Mouse (Mus musculus) left cerebral cortex, adult 18-20 months (tissue): ENCODE data around the gene Rabggta. TPM values are rescaled to one million over a fixed set of nuclear protein-coding genes. Genes with fewer than 3 reads are reported as not detected.

Experiments
- DNase-seq, 2 experiments: peaks; one replicate each; pipeline ENCODE4 v3.0.0; 2021 to 2022; ENCODE audit warnings: low spot score in 2 of 2, mixed read lengths in 1 of 2
- long read RNA-seq, 2 experiments: library from polyadenylated mRNA; stranded (forward); transcript quantifications; one replicate each; pipeline ENCODE4 v2.0.0; 2021
- total RNA-seq, 2 experiments: library from RNA; stranded (reverse); gene quantifications; 2 replicates each; pipeline ENCODE4 v1.2.3; 2021

Rabggta gene
- total RNA-seq, result 10 to 100 TPM; 47.1 to 51.2 TPM
- long read RNA-seq, experiment 1, transcript Rabggta-202 (17 exons, 1,886 nt), result major isoform, 22 of 70 reads
- long read RNA-seq, experiment 1, transcript Rabggta-203 (16 exons, 2,547 nt), result minor isoform, 8 of 70 reads
- long read RNA-seq, experiment 1, partial matches to known transcripts, result 24 of 70 reads
- long read RNA-seq, experiment 1, other reads (novel, unspliced or antisense), result 14 of 70 reads
- long read RNA-seq, experiment 2, transcript Rabggta-202 (17 exons, 1,886 nt), result major isoform, 23 of 51 reads
- long read RNA-seq, experiment 2, transcript Rabggta-203 (16 exons, 2,547 nt), result minor isoform, 5 of 51 reads
- long read RNA-seq, experiment 2, partial matches to known transcripts, result 12 of 51 reads
- long read RNA-seq, experiment 2, other reads (novel, unspliced or antisense), result 9 of 51 reads

GRCm38 (mm10) chr14:55721700-55722437 lies at the start of gene Rabggta:
TSS of gene Rabggta (minus strand) at chr14:55722263.
- peak; percentile 92 to 94 for DNase-seq

- DNase-seq, result no peak
These were observed 47.1 kb upstream of the Rabggta start for GRCm38 (mm10) chr14:55769087-55769703.

GRCm38 (mm10) chr14:55768555-55768954 lies 46.5 kb upstream of the Rabggta start:
- no peak for DNase-seq

- DNase-seq, result peak in 1 of 2 experiments; percentile 42
These were observed 45.7 kb upstream of the Rabggta start for GRCm38 (mm10) chr14:55767519-55768414.

GRCm38 (mm10) chr14:55765696-55766095 lies 43.6 kb upstream of the Rabggta start, which contains the start of gene Ltb4r1:
TSS of gene Ltb4r1 (plus strand) at chr14:55765962.
- no peak for DNase-seq

- DNase-seq, result no peak
These were observed 41.1 kb upstream of the Rabggta start for GRCm38 (mm10) chr14:55763166-55763565.

GRCm38 (mm10) chr14:55762001-55762821 lies 40.1 kb upstream of the Rabggta start:
- DNase-seq, result peak in 1 of 2 experiments; percentile 30

GRCm38 (mm10) chr14:55761163-55761562 lies 39.1 kb upstream of the Rabggta start, which contains the start of gene Ltb4r2:
TSS of gene Ltb4r2 (plus strand) at chr14:55761428.
- DNase-seq, result no peak

GRCm38 (mm10) chr14:55760156-55760555 lies 38.1 kb upstream of the Rabggta start:
- peak; percentile 84 to 88 for DNase-seq

- DNase-seq, result peak; percentile 34 to 39
These were observed 36.3 kb upstream of the Rabggta start, which contains the start of gene Cideb for GRCm38 (mm10) chr14:55758363-55758784. TSS of gene Cideb (minus strand) at chr14:55758458.

- no peak for DNase-seq
These were observed 35.5 kb upstream of the Rabggta start for GRCm38 (mm10) chr14:55757566-55757965.

GRCm38 (mm10) chr14:55747051-55747847 lies 25.2 kb upstream of the Rabggta start:
- no peak for DNase-seq

- no peak for DNase-seq
These were observed 23.8 kb upstream of the Rabggta start for GRCm38 (mm10) chr14:55745861-55746237.

- peak; percentile 84 to 90 for DNase-seq
These were observed 23.3 kb upstream of the Rabggta start, which contains the start of the genes Dhrs1 and Nop9 for GRCm38 (mm10) chr14:55745180-55745860. TSS of gene Dhrs1 (minus strand) at chr14:55745690. TSS of gene Nop9 (plus strand) at chr14:55745693.

GRCm38 (mm10) chr14:55743711-55744110 lies 21.6 kb upstream of the Rabggta start:
- DNase-seq, result peak; percentile 87 to 90

- DNase-seq, result no peak
These were observed 15.1 kb upstream of the Rabggta start for GRCm38 (mm10) chr14:55737086-55737687.

GRCm38 (mm10) chr14:55735758-55736157 lies 13.7 kb upstream of the Rabggta start:
- DNase-seq, result no peak

- DNase-seq, result no peak
These were observed 13.3 kb upstream of the Rabggta start for GRCm38 (mm10) chr14:55735334-55735733.
